ENCODE assay signal across 10 mouse cellular contexts in the genomic region with DNA sequence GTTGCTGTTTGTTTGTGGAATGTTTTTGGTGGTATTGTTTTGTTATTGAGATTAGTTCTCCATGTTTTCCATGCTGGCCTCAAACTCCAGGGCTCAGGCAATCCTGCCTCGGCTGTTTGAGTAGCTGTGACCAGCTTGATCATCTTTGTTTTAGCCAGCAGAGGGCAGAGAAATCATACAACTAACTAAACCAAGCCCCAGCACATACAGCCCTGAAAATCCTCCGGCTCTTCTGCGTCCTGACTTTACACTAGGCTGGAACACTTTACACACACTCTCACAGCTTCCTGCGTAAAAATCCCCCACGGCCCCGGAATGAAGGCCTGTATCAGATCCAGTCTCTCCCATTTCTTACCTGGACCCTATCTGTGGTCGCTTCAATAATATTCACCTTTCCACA. TPM values are rescaled to one million over a fixed set of nuclear protein-coding genes. Genes with fewer than 3 reads are reported as not detected.
DNase-seq lines count a peak whose midpoint lies in the region; ATAC-seq and TF ChIP-seq lines count a peak whose summit lies in the region.
"Had no signal": no experiment of that assay in that cellular context is flagged by ENCODE, and none has a peak within 500 bp of the region (broad histone marks: within the 10 kb centered on the region; RNA-seq: fewer than 3 reads in every experiment).

No protein-coding gene starts in this region.

- no peaks in the 10 kb centered on the region for H3K27me3 ChIP-seq in lung, postnatal 0 days (replicated peaks; ENCODE audit: insufficient read depth, low read length)
- H3K27me3 ChIP-seq in small intestine, adult 2 months (ENCODE audit: control insufficient read depth, insufficient read depth, low read length), result no peaks in the 10 kb centered on the region

- peak; percentile 55 for ATAC-seq in lung, postnatal 0 days

- H3K27ac ChIP-seq in lung, postnatal 0 days (ENCODE audit: low read length), result no peak overlapping the region
- no peak overlapping the region for H3K27ac ChIP-seq in small intestine, adult 2 months (ENCODE audit: insufficient read depth, low read depth, low read length)

- no peaks in the 10 kb centered on the region for H3K36me3 ChIP-seq in lung, postnatal 0 days (ENCODE audit: insufficient read depth, low read length)
- no peaks in the 10 kb centered on the region for H3K36me3 ChIP-seq in small intestine, adult 2 months (ENCODE audit: control insufficient read depth, insufficient read depth, low read length)

- no peaks in the 10 kb centered on the region for H3K9me3 ChIP-seq in lung, postnatal 0 days (ENCODE audit: low read length)
- H3K9me3 ChIP-seq: G1E had no signal

- TF ChIP-seq EP300 in lung, postnatal 0 days (IDR thresholded peaks at IDR 0.05), result no peak

- H3K4me1 ChIP-seq in lung, postnatal 0 days (ENCODE audit: insufficient read depth, low read depth, low read length), result no peaks in the 10 kb centered on the region
- peaks cover 13% of the 10 kb centered on the region; the same call in 1 of the 2 replicates for H3K4me1 ChIP-seq in small intestine, adult 2 months (ENCODE audit: control insufficient read depth, insufficient read depth, insufficient read length, low read length)

- intact Hi-C loops in gastrocnemius, postnatal 36 days (cut with DNase I), result no loop called here

- DNase-seq in gastrocnemius, adult 18-20 months (ENCODE audit: low spot score), result peak; percentile 17
- DNase-seq in gastrocnemius, postnatal 36 days, result no peak
- peak; percentile 38 for DNase-seq in 3T3-L1 (ENCODE audit: low read depth, low spot score)
- peak; percentile 32 to 50 for DNase-seq in adrenal gland, postnatal 36 days
- peak; percentile 30 for DNase-seq in induced T-regulatory cell, adult 2 months (ENCODE audit: low read depth)
- peak; percentile 78 for DNase-seq in lung, postnatal 0 days (ENCODE audit: low spot score)
- DNase-seq in thymus, postnatal 14 days, result no peak

- no peak for TF ChIP-seq POLR2A in small intestine, adult 2 months (IDR thresholded peaks at IDR 0.05; ENCODE audit: low read depth, low read length)

- peak; percentile 55 for TF ChIP-seq CTCF in lung, postnatal 0 days (IDR thresholded peaks at IDR 0.05)
- peak; percentile 32; the same call in 1 of the 2 replicates for TF ChIP-seq CTCF in small intestine, adult 2 months (IDR thresholded peaks at IDR 0.05; ENCODE audit: extremely low read depth, insufficient read length, insufficient replicate concordance, low read depth, low read length)

- H3K9ac ChIP-seq in lung, postnatal 0 days (replicated peaks; ENCODE audit: low read depth), result no peak overlapping the region

- no peak overlapping the region for H3K4me2 ChIP-seq in lung, postnatal 0 days (replicated peaks; ENCODE audit: low read depth, low read length)

- no peak overlapping the region for H3K4me3 ChIP-seq in lung, postnatal 0 days (ENCODE audit: low read depth, low read length)
- H3K4me3 ChIP-seq in small intestine, adult 2 months (ENCODE audit: low read depth, low read length), result no peak overlapping the region

- 21% methylated on average over 7 of the region's 7 CpGs for WGBS in lung, postnatal 0 days
- WGBS in small intestine, adult 2 months, result 14% methylated on average over 7 of the region's 7 CpGs

RNA-seq across cellular contexts. Expression of gene Apobec1, which starts 6.6 kb away (rescaled TPM):
- total RNA-seq in gastrocnemius, adult 18-20 months (2021), result 1 to 10 TPM in 1 of 2 experiments, under 1 TPM in 1; 0.80 to 1.1 TPM
- total RNA-seq in gastrocnemius, postnatal 36 days (2021), result 1 to 10 TPM; 2.1 TPM
- total RNA-seq in adrenal gland, postnatal 36 days (2021), result 10 to 100 TPM in 1 of 2 experiments, 1 to 10 TPM in 1; 7.5 to 11.6 TPM
- polyA plus RNA-seq in lung, postnatal 0 days (2015; fragmentation: Nextera tagmentation; extraction: Ambion mirVana), result 8.9 and 9.5 TPM in 2 replicates
- polyA plus RNA-seq in small intestine, adult 2 months (2012; rRNA removed), result 15.2 and 15.5 TPM in 2 replicates

RNA-seq across cellular contexts. Expression of gene Gdf3, which starts 14.2 kb away (rescaled TPM):
- total RNA-seq in gastrocnemius, adult 18-20 months (2021), result not detected
- not detected for total RNA-seq in gastrocnemius, postnatal 36 days (2021)
- total RNA-seq in adrenal gland, postnatal 36 days (2021), result not detected
- not detected in 2 replicates for polyA plus RNA-seq in lung, postnatal 0 days (2015; fragmentation: Nextera tagmentation; extraction: Ambion mirVana)
- 0.14 TPM in 1 of 2 replicates, not detected in the other for polyA plus RNA-seq in small intestine, adult 2 months (2012; rRNA removed)

RNA-seq across cellular contexts. Expression of gene Dppa3, which starts 30.6 kb away (rescaled TPM):
- not detected for total RNA-seq in gastrocnemius, adult 18-20 months (2021)
- not detected for total RNA-seq in gastrocnemius, postnatal 36 days (2021)
- total RNA-seq in adrenal gland, postnatal 36 days (2021), result not detected
- not detected in 2 replicates for polyA plus RNA-seq in lung, postnatal 0 days (2015; fragmentation: Nextera tagmentation; extraction: Ambion mirVana)
- not detected in 2 replicates for polyA plus RNA-seq in small intestine, adult 2 months (2012; rRNA removed)
- total RNA-seq: G1E had no signal
- polyA plus RNA-seq: G1E; gonadal fat pad, adult 2 months had no signal

RNA-seq across cellular contexts. Expression of gene Aicda, which starts 42.0 kb away (rescaled TPM):
- total RNA-seq in gastrocnemius, adult 18-20 months (2021), result not detected
- not detected for total RNA-seq in gastrocnemius, postnatal 36 days (2021)
- not detected for total RNA-seq in adrenal gland, postnatal 36 days (2021)
- 0.05 TPM in 1 of 2 replicates, not detected in the other for polyA plus RNA-seq in lung, postnatal 0 days (2015; fragmentation: Nextera tagmentation; extraction: Ambion mirVana)
- 0.17 and 0.44 TPM in 2 replicates for polyA plus RNA-seq in small intestine, adult 2 months (2012; rRNA removed)
- total RNA-seq: G1E had no signal
- polyA plus RNA-seq: G1E; gonadal fat pad, adult 2 months had no signal

Comparison
In these comparisons a context has a peak if more than half of its experiments do, and no peak if none do; other contexts are left out.
1. DNase-seq: peak in gastrocnemius, adult 18-20 months (single experiment), 3T3-L1 (single experiment), adrenal gland, postnatal 36 days (2 of 2), induced T-regulatory cell, adult 2 months (single experiment) and lung, postnatal 0 days (single experiment); none in gastrocnemius, postnatal 36 days (0 of 2) and thymus, postnatal 14 days (single experiment).